Mouse (Mus musculus) intestine, embryonic 15.5 days (tissue): ENCODE results near the gene Fus. TPM values are rescaled to one million over a fixed set of nuclear protein-coding genes. Genes with fewer than 3 reads are reported as not detected.

Experiments used
- ATAC-seq: fragments of 200-750 bp; cut with Nextera tagmentation; 2 replicates; pipeline ENCODE4 v1.8.0; 2017; ENCODE audit warnings: moderate TSS enrichment, moderate library complexity
- H3K27ac ChIP-seq: fragments of 300-500 bp; sonication (generic); 2 replicates; pipeline ENCODE4 v1.5.1; 2015; ENCODE audit warnings: mild to moderate bottlenecking, inconsistent platforms
- H3K27me3 ChIP-seq: fragments of 300-500 bp; sonication (generic); replicated peaks from 2 replicates; pipeline ENCODE4 v1.6.1; 2015; ENCODE audit warnings: inconsistent platforms
- H3K36me3 ChIP-seq: fragments of 300-500 bp; sonication (generic); 2 replicates; pipeline ENCODE4 v1.6.1; 2015; ENCODE audit warnings: inconsistent platforms
- H3K4me1 ChIP-seq: fragments of 300-500 bp; sonication (generic); replicated peaks from 2 replicates; pipeline ENCODE4 v1.6.1; 2015; ENCODE audit warnings: inconsistent platforms
- H3K4me2 ChIP-seq: fragments of 300-500 bp; sonication (generic); replicated peaks from 2 replicates; pipeline ENCODE4 v1.6.1; 2015; ENCODE audit warnings: mild to moderate bottlenecking, inconsistent platforms
- H3K4me3 ChIP-seq: fragments of 300-500 bp; sonication (generic); replicated peaks from 2 replicates; pipeline ENCODE4 v1.5.1; 2015; ENCODE audit warnings: inconsistent platforms
- H3K9ac ChIP-seq: fragments of 300-500 bp; sonication (generic); 2 replicates; pipeline ENCODE4 v1.6.1; 2015; ENCODE audit warnings: inconsistent platforms
- H3K9me3 ChIP-seq: fragments of 300-500 bp; sonication (generic); 2 replicates; pipeline ENCODE4 v1.6.1; 2016; ENCODE audit warnings: inconsistent platforms
- WGBS: fragments of 180-500 bp; shearing (Covaris S2); methylation state at CpG from one replicate; pipeline ENCODE4 v1.1.7; 2015; 5-methylcytosine and 5-hydroxymethylcytosine counted together
- polyA plus RNA-seq: library from polyadenylated mRNA; unstranded; fragments of >200 nt; fragmentation: Nextera tagmentation; extraction: Ambion mirVana; gene quantifications from 2 replicates; pipeline ENCODE4 v1.2.1, GENCODE M21; 2015

Fus gene
- polyA plus RNA-seq, result 306 and 315 TPM in 2 replicates

DNA sequence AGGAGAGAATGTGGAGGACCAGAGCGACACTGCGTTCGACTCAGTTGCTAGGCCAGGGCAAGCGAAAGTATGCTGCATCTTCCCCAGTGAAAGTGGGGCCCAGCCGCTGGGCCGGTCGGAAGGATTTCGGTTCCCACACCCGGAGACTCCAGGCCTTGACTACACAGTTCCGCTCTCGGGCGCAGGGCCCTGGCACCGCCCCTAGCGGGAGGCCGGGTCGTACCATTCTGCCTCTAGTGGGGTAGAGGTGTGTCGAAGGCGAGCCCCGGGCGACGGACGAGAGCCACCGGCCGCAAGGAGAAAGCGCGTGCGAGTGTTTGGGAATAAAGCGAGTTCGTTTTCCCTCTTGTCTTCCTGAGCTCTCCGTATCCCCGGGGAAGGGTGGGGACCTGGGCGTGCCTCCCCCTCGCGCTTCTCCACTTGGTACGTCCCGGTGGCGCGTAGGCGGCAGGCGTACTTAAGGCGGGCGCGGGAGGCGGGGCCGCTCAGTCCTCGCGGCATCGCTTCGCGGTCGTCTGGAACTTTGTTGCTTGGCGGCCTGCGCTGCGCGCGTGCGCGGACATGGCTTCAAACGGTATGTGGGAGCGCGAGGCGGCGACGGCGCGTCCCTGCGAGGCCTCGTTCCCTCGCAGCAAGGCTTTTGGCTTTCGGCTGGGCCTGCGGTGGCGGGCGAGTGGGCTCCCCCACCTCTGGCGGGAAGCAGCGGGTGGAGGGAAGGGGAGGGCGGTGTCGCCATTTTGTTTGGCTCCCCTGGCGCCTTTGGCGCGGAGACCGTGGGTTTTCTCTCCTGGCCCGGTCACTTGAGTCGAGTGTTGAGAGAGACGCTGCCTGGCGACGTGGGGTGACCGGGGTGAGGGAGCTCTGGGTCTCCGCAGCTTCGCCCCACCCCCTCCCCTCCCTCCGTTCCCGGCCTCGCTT is at the start of gene Fus:
Gene Fus, plus strand, starts transcription at position 454 of the 918 bp plus-strand sequence.
- peak within 1 kb of the TSS; percentile 87 for H3K4me3 ChIP-seq

DNA sequence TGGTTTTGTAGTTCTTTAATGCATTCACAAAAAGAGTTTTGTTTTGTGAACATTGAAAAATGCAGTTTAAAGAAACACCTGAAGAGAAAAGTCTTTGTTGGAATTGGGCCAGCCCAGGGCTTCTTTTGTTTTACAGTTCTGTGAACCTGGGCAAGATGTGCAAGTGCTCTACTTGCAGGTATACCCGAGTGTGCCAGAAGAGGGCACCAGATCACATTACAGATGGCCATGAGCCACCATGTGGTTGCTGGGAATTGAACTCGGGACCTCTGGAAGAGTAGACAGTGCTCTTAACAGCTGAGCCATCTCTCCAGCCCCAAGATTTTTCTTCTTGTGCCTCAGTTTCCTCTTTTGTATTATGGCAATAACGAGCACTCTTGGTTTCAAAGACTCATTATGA is 49.1 kb upstream of the Fus start:
- Histone ChIP-seq H3K9ac (no peak overlapping the region), H3K4me3 (no peak overlapping the region), H3K27me3 (no peaks in the 10 kb centered on the region), H3K9me3 (no peaks in the 10 kb centered on the region), H3K4me2 (no peak overlapping the region), H3K36me3 (peaks cover 6% of the 10 kb centered on the region), H3K4me1 (peaks cover 5% of the 10 kb centered on the region; the same call in 1 of the 2 replicates), H3K27ac (no peak overlapping the region)
- WGBS, result 53% methylated on average over 3 of the region's 3 CpGs
- no peak for ATAC-seq

More for the DNA sequence above, at the start of gene Fus:
- Histone ChIP-seq H3K9ac (peak within 1 kb of the TSS; percentile 98), H3K9me3 (no peaks in the 10 kb centered on the region), H3K27ac (peak within 1 kb of the TSS; percentile 98), H3K4me2 (peak within 1 kb of the TSS; percentile 76), H3K4me1 (peaks cover 10% of the 10 kb centered on the region; the same call in 1 of the 2 replicates), H3K27me3 (no peaks in the 10 kb centered on the region), H3K36me3 (peaks cover 17% of the 10 kb centered on the region)
- under 1% methylated on average over 92 of the region's 92 CpGs for WGBS
- peak; percentile 95 for ATAC-seq

GRCm38 (mm10) chr7:127919290-127919689 is 48.0 kb upstream of the Fus start:
- H3K4me2 ChIP-seq, result no peak overlapping the region
- no peaks in the 10 kb centered on the region for H3K27me3 ChIP-seq
- no peaks in the 10 kb centered on the region for H3K9me3 ChIP-seq
- no peak overlapping the region for H3K9ac ChIP-seq
- WGBS, result 72% methylated on average over 7 of the region's 7 CpGs
- peaks cover 6% of the 10 kb centered on the region for H3K36me3 ChIP-seq
- no peak overlapping the region for H3K27ac ChIP-seq
- no peak overlapping the region for H3K4me3 ChIP-seq
- no peak for ATAC-seq
- H3K4me1 ChIP-seq, result peaks cover 7% of the 10 kb centered on the region; the same call in 1 of the 2 replicates

- no peak overlapping the region for H3K27ac ChIP-seq
- peaks cover 5% of the 10 kb centered on the region; the same call in 1 of the 2 replicates for H3K36me3 ChIP-seq
- H3K9me3 ChIP-seq, result no peaks in the 10 kb centered on the region
- no peak overlapping the region for H3K4me2 ChIP-seq
- no peak for ATAC-seq
- H3K27me3 ChIP-seq, result no peaks in the 10 kb centered on the region
- H3K4me3 ChIP-seq, result no peak overlapping the region
- 60% methylated on average over 8 of the region's 8 CpGs for WGBS
- no peak overlapping the region for H3K9ac ChIP-seq
- H3K4me1 ChIP-seq, result peaks cover 14% of the 10 kb centered on the region
Observed at GRCm38 (mm10) chr7:127921516-127921915, 45.7 kb upstream of the Fus start.

DNA sequence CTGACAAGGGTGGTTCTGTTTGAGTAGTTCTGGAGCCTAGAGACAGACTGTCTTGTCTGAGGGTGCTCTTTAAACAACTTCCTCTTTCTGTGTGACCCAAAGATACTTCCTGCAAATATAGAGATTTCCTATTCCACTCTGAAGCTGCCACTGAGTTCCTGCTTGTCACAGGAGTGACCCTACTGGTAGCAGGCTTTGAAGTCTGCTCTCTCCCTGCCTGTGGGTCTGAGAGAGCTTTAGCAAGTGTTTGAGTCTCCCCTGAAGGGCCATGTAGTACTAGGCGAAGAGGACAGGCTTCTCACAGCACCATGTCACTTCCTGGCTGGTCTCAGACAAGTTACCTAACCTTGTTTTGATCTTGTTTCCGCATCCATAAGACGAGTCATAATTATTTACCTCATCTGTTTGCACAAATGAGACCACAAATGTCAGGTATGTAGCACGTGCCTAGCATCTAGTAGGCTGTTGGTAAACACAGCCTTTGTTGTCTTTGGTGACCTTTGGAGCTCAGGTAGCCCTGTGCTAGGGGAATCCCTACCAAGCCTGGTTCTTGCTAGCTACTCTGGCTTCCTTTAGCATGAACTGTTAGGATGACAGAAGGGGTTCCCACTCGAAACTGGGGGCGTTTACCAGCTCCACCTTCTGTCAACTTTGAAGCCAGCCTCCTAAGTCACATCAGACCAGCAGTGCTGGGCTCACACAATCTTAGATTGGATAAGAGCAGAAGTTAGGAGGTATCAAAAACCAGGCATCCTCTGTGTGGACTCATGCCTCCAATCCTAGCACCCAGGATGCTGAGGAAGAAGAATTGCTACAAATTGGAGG is 44.6 kb upstream of the Fus start:
- no peak overlapping the region for H3K4me2 ChIP-seq
- H3K36me3 ChIP-seq, result peaks cover 3% of the 10 kb centered on the region
- 0 out of 2 replicates have a peak overlapping the region, but pooled peaks have one; percentile 29 for H3K27ac ChIP-seq
- WGBS, result 62% methylated on average over 6 of the region's 6 CpGs
- peaks cover 18% of the 10 kb centered on the region for H3K4me1 ChIP-seq
- H3K4me3 ChIP-seq, result no peak overlapping the region
- no peaks in the 10 kb centered on the region for H3K9me3 ChIP-seq
- no peaks in the 10 kb centered on the region; the same call in 1 of the 2 replicates for H3K27me3 ChIP-seq
- no peak overlapping the region for H3K9ac ChIP-seq
- no peak for ATAC-seq

GRCm38 (mm10) chr7:127923714-127924113 is 43.5 kb upstream of the Fus start:
- H3K4me3 ChIP-seq, result no peak overlapping the region
- no peaks in the 10 kb centered on the region for H3K9me3 ChIP-seq
- no peak for ATAC-seq
- peaks cover 3% of the 10 kb centered on the region for H3K36me3 ChIP-seq
- no peak overlapping the region for H3K4me2 ChIP-seq
- peak overlapping the region; percentile 71 for H3K27ac ChIP-seq
- H3K4me1 ChIP-seq, result peaks cover 23% of the 10 kb centered on the region
- 79% methylated on average over 5 of the region's 5 CpGs for WGBS
- no peak overlapping the region for H3K9ac ChIP-seq
- no peaks in the 10 kb centered on the region; the same call in 1 of the 2 replicates for H3K27me3 ChIP-seq

- WGBS, result 49% methylated on average over 5 of the region's 5 CpGs
- no peaks in the 10 kb centered on the region; the same call in 1 of the 2 replicates for H3K27me3 ChIP-seq
- peaks cover 3% of the 10 kb centered on the region for H3K36me3 ChIP-seq
- 0 out of 2 replicates have a peak overlapping the region, but pooled peaks have one; percentile 10 for H3K4me3 ChIP-seq
- peaks cover 23% of the 10 kb centered on the region for H3K4me1 ChIP-seq
- H3K4me2 ChIP-seq, result peak overlapping the region; percentile 54
- no peaks in the 10 kb centered on the region for H3K9me3 ChIP-seq
- peak; percentile 80 for ATAC-seq
- peak overlapping the region; percentile 11 for H3K9ac ChIP-seq
- H3K27ac ChIP-seq, result peak overlapping the region; percentile 80
Observed at GRCm38 (mm10) chr7:127925252-127925651, 42.0 kb upstream of the Fus start.

GRCm38 (mm10) chr7:127926066-127926465 is 41.2 kb upstream of the Fus start:
- peak overlapping the region; percentile 10; the same call in 1 of the 2 replicates for H3K4me3 ChIP-seq
- peaks cover 24% of the 10 kb centered on the region for H3K4me1 ChIP-seq
- ATAC-seq, result no peak
- WGBS, result 67% methylated on average over 8 of the region's 8 CpGs
- peak overlapping the region; percentile 80 for H3K27ac ChIP-seq
- peak overlapping the region; percentile 54 for H3K4me2 ChIP-seq
- no peaks in the 10 kb centered on the region for H3K9me3 ChIP-seq
- H3K27me3 ChIP-seq, result no peaks in the 10 kb centered on the region; the same call in 1 of the 2 replicates
- H3K9ac ChIP-seq, result peak overlapping the region; percentile 11; the same call in 1 of the 2 replicates
- H3K36me3 ChIP-seq, result peaks cover 3% of the 10 kb centered on the region

DNA sequence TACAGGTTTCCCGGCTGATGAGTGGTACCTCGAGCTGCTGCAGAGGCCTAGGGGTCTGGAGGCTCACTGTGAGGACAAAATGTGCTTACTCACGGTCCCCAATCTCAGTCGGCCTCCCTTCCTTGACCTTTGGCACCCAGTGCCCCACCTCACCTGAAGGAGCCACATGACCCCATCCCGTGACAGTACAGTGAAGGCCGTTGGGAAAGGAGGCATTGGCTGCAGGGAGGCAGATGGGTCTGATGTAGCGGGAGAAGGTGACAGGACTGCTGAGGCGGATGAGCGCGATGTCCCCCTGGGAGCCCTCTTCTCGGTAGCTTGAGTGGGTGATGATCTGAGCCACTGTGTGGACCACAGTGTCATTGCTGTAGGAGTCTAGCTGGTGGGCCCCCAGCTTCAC is 40.4 kb upstream of the Fus start:
- Histone ChIP-seq H3K36me3 (peaks cover 3% of the 10 kb centered on the region), H3K4me1 (peaks cover 32% of the 10 kb centered on the region), H3K9ac (0 out of 2 replicates have a peak overlapping the region, but pooled peaks have one; percentile 11), H3K4me3 (peak overlapping the region; percentile 2; the same call in 1 of the 2 replicates), H3K27ac (peak overlapping the region; percentile 80), H3K27me3 (no peaks in the 10 kb centered on the region; the same call in 1 of the 2 replicates), H3K4me2 (peak overlapping the region; percentile 54), H3K9me3 (no peaks in the 10 kb centered on the region)
- WGBS, result 70% methylated on average over 11 of the region's 11 CpGs
- no peak for ATAC-seq

DNA sequence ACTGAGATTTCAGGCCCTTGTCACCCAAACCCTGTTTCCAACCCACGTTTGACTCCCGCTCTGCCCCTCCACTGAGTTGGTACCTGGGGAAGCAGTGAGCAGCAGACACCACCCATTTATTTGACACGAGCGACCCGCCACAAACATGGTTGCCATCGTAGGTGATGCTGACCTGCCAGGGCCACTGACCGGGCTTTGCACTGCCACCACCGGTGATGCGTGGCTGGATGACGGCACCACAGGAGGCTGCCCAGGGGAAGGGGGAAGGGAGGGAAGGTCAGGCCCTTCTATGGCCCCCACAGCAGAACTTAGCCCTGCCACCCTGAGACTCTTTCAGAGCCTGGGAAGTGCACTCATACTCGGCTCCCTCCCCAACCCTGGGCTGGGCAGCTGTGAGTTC is 39.5 kb upstream of the Fus start:
- peaks cover 36% of the 10 kb centered on the region for H3K4me1 ChIP-seq
- peak overlapping the region; percentile 80 for H3K27ac ChIP-seq
- peaks cover 3% of the 10 kb centered on the region for H3K36me3 ChIP-seq
- 81% methylated on average over 11 of the region's 11 CpGs for WGBS
- peak overlapping the region; percentile 54 for H3K4me2 ChIP-seq
- H3K9me3 ChIP-seq, result no peaks in the 10 kb centered on the region
- H3K9ac ChIP-seq, result peak overlapping the region; percentile 17; the same call in 1 of the 2 replicates
- peak overlapping the region; percentile 49 for H3K4me3 ChIP-seq
- no peak for ATAC-seq
- H3K27me3 ChIP-seq, result no peaks in the 10 kb centered on the region; the same call in 1 of the 2 replicates

GRCm38 (mm10) chr7:127928596-127928995 is 38.7 kb upstream of the Fus start:
- Histone ChIP-seq H3K36me3 (peaks cover 3% of the 10 kb centered on the region), H3K4me2 (peak overlapping the region; percentile 54), H3K9ac (peak overlapping the region; percentile 70), H3K4me1 (peaks cover 41% of the 10 kb centered on the region), H3K27me3 (no peaks in the 10 kb centered on the region; the same call in 1 of the 2 replicates), H3K27ac (peak overlapping the region; percentile 79; the same call in 1 of the 2 replicates), H3K4me3 (peak overlapping the region; percentile 49), H3K9me3 (no peaks in the 10 kb centered on the region)
- peak; percentile 3; the same call in 1 of the 2 replicates for ATAC-seq
- 35% methylated on average over 5 of the region's 5 CpGs for WGBS
